Mouse (Mus musculus) MN1 (cell line): ENCODE measurements at regions not wholly inside any gene's neighbourhood (a gene's known extent, or its start where the extent isn't known, plus 50 kb on each side); places are given as distances from the start of the nearest gene placed in this dataset.

Source experiments
- DNase-seq: peaks from one replicate; pipeline ENCODE4 v3.0.0-alpha.2; 2016; ENCODE audit warnings: low spot score

GRCm38 (mm10) chr10:91583204-91583603, 402.1 kb upstream of the Tmpo start:
- DNase-seq, result no peak

- peak; percentile 11 for DNase-seq
Observed at GRCm38 (mm10) chr10:91580959-91581358, 399.8 kb upstream of the Tmpo start.

- no peak for DNase-seq
Observed at GRCm38 (mm10) chr10:91575323-91576064, 394.4 kb upstream of the Tmpo start.

- DNase-seq, result no peak
Observed at GRCm38 (mm10) chr10:91572796-91573195, 391.7 kb upstream of the Tmpo start.

GRCm38 (mm10) chr10:91569046-91569445, 387.9 kb upstream of the Tmpo start:
- no peak for DNase-seq

GRCm38 (mm10) chr10:91566116-91566774, 385.1 kb upstream of the Tmpo start:
- no peak for DNase-seq

- no peak for DNase-seq
Observed at GRCm38 (mm10) chr10:91559307-91559706, 378.2 kb upstream of the Tmpo start.

- no peak for DNase-seq
Observed at GRCm38 (mm10) chr10:91548071-91548470, 367.0 kb upstream of the Tmpo start.

GRCm38 (mm10) chr10:91546140-91546539, 365.0 kb upstream of the Tmpo start:
- DNase-seq, result peak; percentile 46

- DNase-seq, result no peak
Observed at GRCm38 (mm10) chr10:91545421-91545820, 364.3 kb upstream of the Tmpo start.

GRCm38 (mm10) chr10:91543167-91543918, 362.2 kb upstream of the Tmpo start:
- DNase-seq, result no peak

GRCm38 (mm10) chr10:91542201-91542604, 361.1 kb upstream of the Tmpo start:
- DNase-seq, result no peak

GRCm38 (mm10) chr10:91537241-91537640, 356.1 kb upstream of the Tmpo start:
- DNase-seq, result no peak

- no peak for DNase-seq
Observed at GRCm38 (mm10) chr10:91535392-91535791, 354.3 kb upstream of the Tmpo start.

GRCm38 (mm10) chr10:91528305-91528704, 347.2 kb upstream of the Tmpo start:
- DNase-seq, result no peak

GRCm38 (mm10) chr10:91521168-91521567, 340.1 kb upstream of the Tmpo start:
- no peak for DNase-seq

- DNase-seq, result no peak
Observed at GRCm38 (mm10) chr10:91515021-91515371, 333.9 kb upstream of the Tmpo start.

- DNase-seq, result no peak
Observed at GRCm38 (mm10) chr10:91514163-91515020, 333.3 kb upstream of the Tmpo start.

GRCm38 (mm10) chr10:91507038-91507437, 325.9 kb upstream of the Tmpo start:
- no peak for DNase-seq

- DNase-seq, result no peak
Observed at GRCm38 (mm10) chr10:91504891-91505290, 323.8 kb upstream of the Tmpo start.

- no peak for DNase-seq
Observed at GRCm38 (mm10) chr10:91498543-91498942, 317.4 kb upstream of the Tmpo start.

GRCm38 (mm10) chr10:91464691-91465090, 283.6 kb upstream of the Tmpo start:
- no peak for DNase-seq
